Mouse (Mus musculus) neural tube, embryonic 14.5 days (tissue): ENCODE measurements around the gene Atp10a. TPM values are rescaled to one million over a fixed set of nuclear protein-coding genes. Genes with fewer than 3 reads are reported as not detected.
A peak's percentile ranks its signal among the peaks of the same experiment; 100 is the strongest.

ENCODE experiments used
- ATAC-seq: fragments of 200-750 bp; cut with Nextera tagmentation; 2 replicates; pipeline ENCODE4 v1.8.0; 2017; ENCODE audit warnings: low read depth, mild to moderate bottlenecking, moderate TSS enrichment, moderate library complexity
- H3K27ac ChIP-seq: fragments of 300-500 bp; sonication (generic); 2 replicates; pipeline ENCODE4 v1.5.1; 2014; ENCODE audit warnings: low read depth, mild to moderate bottlenecking, control low read depth, low read length, moderate library complexity, mixed read lengths
- H3K27me3 ChIP-seq: fragments of 300-500 bp; sonication (generic); 2 replicates; pipeline ENCODE4 v1.6.1; 2014; ENCODE audit warnings: low read length; ENCODE audit not compliant: control insufficient read depth, insufficient read depth
- H3K36me3 ChIP-seq: fragments of 300-500 bp; sonication (generic); 2 replicates; pipeline ENCODE4 v1.6.1; 2014; ENCODE audit warnings: low read length, mixed read lengths; ENCODE audit not compliant: control insufficient read depth, insufficient read depth
- H3K4me1 ChIP-seq: fragments of 300-500 bp; sonication (generic); 2 replicates; pipeline ENCODE4 v1.6.1; 2014; ENCODE audit warnings: low read length; ENCODE audit not compliant: control insufficient read depth, insufficient read depth
- H3K4me2 ChIP-seq: fragments of 300-500 bp; sonication (generic); 2 replicates; pipeline ENCODE4 v1.6.1; 2014; ENCODE audit warnings: mild to moderate bottlenecking, low read depth, low read length, control low read depth
- H3K4me3 ChIP-seq: fragments of 300-500 bp; sonication (generic); 2 replicates; pipeline ENCODE4 v1.5.1; 2014; ENCODE audit warnings: low read depth, low read length, control low read depth, mixed read lengths
- H3K9ac ChIP-seq: fragments of 300-500 bp; sonication (generic); replicated peaks from 2 replicates; pipeline ENCODE4 v1.6.1; 2014; ENCODE audit warnings: low read depth, mild to moderate bottlenecking, control low read depth, low read length, mixed read lengths
- H3K9me3 ChIP-seq: fragments of 300-500 bp; sonication (generic); 2 replicates; pipeline ENCODE4 v1.6.1; 2016; ENCODE audit warnings: low read length; ENCODE audit not compliant: control insufficient read depth
- WGBS: fragments of 180-500 bp; shearing (Covaris S2); extraction: QIAGEN DNeasy Blood & Tissue Kit; methylation state at CpG from one replicate; pipeline ENCODE4 v1.1.7; 2014; 5-methylcytosine and 5-hydroxymethylcytosine counted together
- polyA plus RNA-seq: library from polyadenylated mRNA; unstranded; fragments of >200 nt; fragmentation: Nextera tagmentation; extraction: Ambion mirVana; gene quantifications from 2 replicates; pipeline ENCODE4 v1.2.1, GENCODE M21; 2014

Gene Atp10a
- polyA plus RNA-seq, 1 experiment from 2014 or later = 1.6 TPM

DNA sequence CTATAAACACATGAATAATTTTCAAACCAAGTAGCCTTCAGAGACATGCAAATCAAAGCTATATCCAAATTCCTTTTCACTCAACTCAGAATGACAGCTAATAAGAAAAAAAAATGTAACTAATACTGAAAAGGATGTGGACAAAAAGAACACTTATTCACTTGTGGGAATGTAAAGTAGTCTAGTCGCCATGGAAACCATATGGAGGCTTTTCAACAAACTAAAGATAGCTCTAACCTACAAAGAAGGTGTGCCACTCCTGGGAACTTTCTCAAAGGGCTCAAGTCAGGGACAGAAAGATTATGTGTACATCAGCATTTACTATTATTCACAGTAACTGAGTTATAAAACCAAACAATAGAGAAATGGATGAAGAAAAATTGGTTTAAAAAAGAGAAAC lies 8.6 kb upstream of the Atp10a start:
- H3K36me3 ChIP-seq = no peaks in the 10 kb centered on the region
- no peak overlapping the region for H3K4me2 ChIP-seq
- H3K4me3 ChIP-seq = no peak overlapping the region
- H3K9me3 ChIP-seq = no peaks in the 10 kb centered on the region
- H3K9ac ChIP-seq = no peak overlapping the region
- H3K4me1 ChIP-seq = no peaks in the 10 kb centered on the region
- no peak for ATAC-seq
- no peak overlapping the region for H3K27ac ChIP-seq
- no peaks in the 10 kb centered on the region for H3K27me3 ChIP-seq
- 73% methylated on average over 1 of the region's 1 CpGs for WGBS

GRCm38 (mm10) chr7:58657913-58658789 lies 2.2 kb downstream of the Atp10a start:
- Histone ChIP-seq H3K9ac (peak overlapping the region; percentile 65), H3K27me3 (no peaks in the 10 kb centered on the region; the same call in 1 of the 2 replicates), H3K4me2 (peak overlapping the region; percentile 84), H3K27ac (no peak overlapping the region), H3K36me3 (no peaks in the 10 kb centered on the region), H3K4me3 (peak overlapping the region; percentile 68), H3K9me3 (no peaks in the 10 kb centered on the region), H3K4me1 (no peaks in the 10 kb centered on the region)
- peak; percentile 85 for ATAC-seq
- under 1% methylated on average over 76 of the region's 81 CpGs for WGBS

GRCm38 (mm10) chr7:58658790-58659405 lies 2.9 kb downstream of the Atp10a start:
- no peaks in the 10 kb centered on the region for H3K4me1 ChIP-seq
- H3K36me3 ChIP-seq = no peaks in the 10 kb centered on the region
- no peaks in the 10 kb centered on the region; the same call in 1 of the 2 replicates for H3K27me3 ChIP-seq
- 31% methylated on average over 14 of the region's 14 CpGs for WGBS
- H3K9me3 ChIP-seq = no peaks in the 10 kb centered on the region
- H3K4me2 ChIP-seq = peak overlapping the region; percentile 84
- H3K4me3 ChIP-seq = peak overlapping the region; percentile 68
- 0 out of 2 replicates have a peak, but pooled peaks have one; percentile 38 for ATAC-seq
- no peak overlapping the region for H3K27ac ChIP-seq
- H3K9ac ChIP-seq = peak overlapping the region; percentile 65

DNA sequence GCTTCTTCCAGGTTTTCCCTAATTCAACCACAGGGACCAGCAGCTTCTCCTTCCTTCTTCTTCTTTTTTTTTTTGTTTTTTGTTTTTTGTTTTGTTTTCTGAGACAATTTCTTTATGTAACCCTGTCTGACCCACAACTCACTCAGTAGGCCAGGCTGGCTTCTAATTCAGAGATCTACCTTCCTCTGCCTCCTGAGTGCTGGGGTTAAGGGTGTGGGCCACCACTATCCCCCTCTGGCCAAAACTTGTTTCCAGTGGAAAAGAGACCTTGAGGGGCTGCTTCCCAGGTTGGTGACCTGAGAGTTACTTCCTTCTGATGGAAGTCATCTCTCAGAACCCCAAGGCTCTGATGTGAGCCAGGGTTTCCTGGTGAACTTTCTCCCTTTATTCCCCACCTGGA lies 4.1 kb downstream of the Atp10a start:
- ATAC-seq = no peak
- H3K9me3 ChIP-seq = no peaks in the 10 kb centered on the region

GRCm38 (mm10) chr7:58660665-58661064 lies 4.7 kb downstream of the Atp10a start:
- H3K4me2 ChIP-seq = no peak overlapping the region
- ATAC-seq = no peak
- H3K27me3 ChIP-seq = no peaks in the 10 kb centered on the region; the same call in 1 of the 2 replicates
- no peak overlapping the region for H3K27ac ChIP-seq
- H3K4me1 ChIP-seq = no peaks in the 10 kb centered on the region
- H3K9ac ChIP-seq = no peak overlapping the region
- no peak overlapping the region for H3K4me3 ChIP-seq
- H3K9me3 ChIP-seq = no peaks in the 10 kb centered on the region
- H3K36me3 ChIP-seq = no peaks in the 10 kb centered on the region
- 97% methylated on average over 5 of the region's 5 CpGs for WGBS

More for the DNA sequence above, 4.1 kb downstream of the Atp10a start:
- H3K4me3 ChIP-seq = no peak overlapping the region
- no peak overlapping the region for H3K9ac ChIP-seq
- H3K27ac ChIP-seq = no peak overlapping the region
- H3K27me3 ChIP-seq = no peaks in the 10 kb centered on the region; the same call in 1 of the 2 replicates
- no peaks in the 10 kb centered on the region for H3K36me3 ChIP-seq
- no peak overlapping the region for H3K4me2 ChIP-seq
- H3K4me1 ChIP-seq = no peaks in the 10 kb centered on the region

DNA sequence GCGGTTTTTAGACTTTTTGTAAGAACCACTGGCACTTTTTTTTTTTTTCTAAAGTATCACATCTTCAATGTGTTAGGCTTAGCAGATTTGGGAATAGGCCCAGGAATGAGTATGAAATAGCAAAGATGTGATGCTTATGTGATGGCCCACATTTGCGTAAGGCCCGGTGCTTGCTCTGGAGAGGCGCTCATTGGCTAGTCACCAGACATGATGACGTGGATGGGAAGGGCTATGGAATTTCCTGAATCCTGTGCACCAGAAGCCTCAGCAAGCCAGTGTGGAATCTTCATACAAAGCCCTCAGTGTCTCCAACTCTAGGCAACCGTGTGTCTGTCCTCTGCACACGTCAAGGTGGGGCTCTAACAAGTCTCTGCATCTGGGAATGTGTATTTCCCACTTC lies 5.1 kb downstream of the Atp10a start:
- no peak overlapping the region for H3K4me3 ChIP-seq
- H3K4me2 ChIP-seq = no peak overlapping the region
- H3K36me3 ChIP-seq = no peaks in the 10 kb centered on the region
- no peak overlapping the region for H3K9ac ChIP-seq
- no peak for ATAC-seq
- H3K9me3 ChIP-seq = no peaks in the 10 kb centered on the region
- no peak overlapping the region for H3K27ac ChIP-seq
- WGBS = 93% methylated on average over 7 of the region's 7 CpGs
- H3K4me1 ChIP-seq = no peaks in the 10 kb centered on the region
- no peaks in the 10 kb centered on the region; the same call in 1 of the 2 replicates for H3K27me3 ChIP-seq

DNA sequence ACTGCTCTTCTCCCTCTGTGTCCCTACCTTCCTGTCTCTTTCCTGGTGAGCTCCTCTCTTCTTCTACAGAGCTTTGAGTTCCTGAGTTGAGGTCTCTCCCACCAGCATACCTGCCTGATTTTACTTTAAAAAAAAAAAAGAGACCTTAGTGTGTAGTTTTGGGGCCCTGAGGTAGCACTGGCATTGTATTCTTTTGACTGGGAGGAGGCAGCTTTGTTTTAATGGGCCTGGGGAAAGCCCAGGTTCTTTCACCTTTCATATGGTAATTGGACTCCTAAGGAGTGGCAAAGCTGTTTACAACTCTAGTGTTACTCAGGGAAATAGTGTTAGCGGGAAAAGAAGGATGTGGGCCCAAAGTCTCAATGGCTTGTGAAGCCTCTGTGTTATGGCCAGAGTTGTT lies 12.7 kb downstream of the Atp10a start:
- H3K9me3 ChIP-seq = no peaks in the 10 kb centered on the region
- H3K4me2 ChIP-seq = no peak overlapping the region
- H3K36me3 ChIP-seq = no peaks in the 10 kb centered on the region
- no peak overlapping the region for H3K27ac ChIP-seq
- 16% methylated on average over 1 of the region's 1 CpGs for WGBS
- H3K4me1 ChIP-seq = no peaks in the 10 kb centered on the region
- H3K27me3 ChIP-seq = no peaks in the 10 kb centered on the region
- no peak for ATAC-seq
- H3K4me3 ChIP-seq = no peak overlapping the region
- no peak overlapping the region for H3K9ac ChIP-seq

GRCm38 (mm10) chr7:58676075-58676474 lies 20.1 kb downstream of the Atp10a start:
- Histone ChIP-seq H3K4me1 (no peaks in the 10 kb centered on the region), H3K4me2 (no peak overlapping the region), H3K36me3 (no peaks in the 10 kb centered on the region), H3K27me3 (no peaks in the 10 kb centered on the region), H3K4me3 (no peak overlapping the region), H3K9ac (no peak overlapping the region), H3K9me3 (no peaks in the 10 kb centered on the region), H3K27ac (no peak overlapping the region)
- no peak for ATAC-seq
- 36% methylated on average over 3 of the region's 3 CpGs for WGBS
